Mouse (Mus musculus) mouse trophoblast stem cell (cell line): ENCODE measurements around the gene Cfap77.

ENCODE experiments used
- in situ Hi-C, 2 experiments: fragments of 300-500 bp; cut with MseI, MboI; formaldehyde crosslinking; loops; 2 replicates in 1 of 2; 3 replicates in 1 of 2; pipeline ENCODE4 v1.15.1; 2025

Cfap77 gene

DNA sequence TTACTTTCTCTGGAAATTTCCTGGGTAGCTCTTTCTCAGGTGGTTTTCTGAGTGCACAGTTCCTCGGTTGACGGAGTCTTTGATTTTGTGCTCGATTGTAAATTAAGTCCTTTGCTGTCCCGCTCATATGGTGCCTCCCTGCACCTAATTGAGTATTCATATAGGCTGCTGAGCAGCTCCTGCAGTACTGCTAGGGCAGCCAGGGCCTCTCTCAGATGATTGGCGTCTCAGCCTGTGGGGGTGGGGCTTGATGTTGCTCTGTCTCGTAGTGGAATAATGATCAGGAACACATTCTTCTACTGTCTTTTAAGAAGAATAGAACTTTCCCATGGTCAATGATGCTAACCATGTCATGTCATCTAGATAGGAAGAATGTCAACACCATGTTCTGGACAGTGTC is 109.5 kb downstream of the Cfap77 start:
- in situ Hi-C loops: no loop called here

DNA sequence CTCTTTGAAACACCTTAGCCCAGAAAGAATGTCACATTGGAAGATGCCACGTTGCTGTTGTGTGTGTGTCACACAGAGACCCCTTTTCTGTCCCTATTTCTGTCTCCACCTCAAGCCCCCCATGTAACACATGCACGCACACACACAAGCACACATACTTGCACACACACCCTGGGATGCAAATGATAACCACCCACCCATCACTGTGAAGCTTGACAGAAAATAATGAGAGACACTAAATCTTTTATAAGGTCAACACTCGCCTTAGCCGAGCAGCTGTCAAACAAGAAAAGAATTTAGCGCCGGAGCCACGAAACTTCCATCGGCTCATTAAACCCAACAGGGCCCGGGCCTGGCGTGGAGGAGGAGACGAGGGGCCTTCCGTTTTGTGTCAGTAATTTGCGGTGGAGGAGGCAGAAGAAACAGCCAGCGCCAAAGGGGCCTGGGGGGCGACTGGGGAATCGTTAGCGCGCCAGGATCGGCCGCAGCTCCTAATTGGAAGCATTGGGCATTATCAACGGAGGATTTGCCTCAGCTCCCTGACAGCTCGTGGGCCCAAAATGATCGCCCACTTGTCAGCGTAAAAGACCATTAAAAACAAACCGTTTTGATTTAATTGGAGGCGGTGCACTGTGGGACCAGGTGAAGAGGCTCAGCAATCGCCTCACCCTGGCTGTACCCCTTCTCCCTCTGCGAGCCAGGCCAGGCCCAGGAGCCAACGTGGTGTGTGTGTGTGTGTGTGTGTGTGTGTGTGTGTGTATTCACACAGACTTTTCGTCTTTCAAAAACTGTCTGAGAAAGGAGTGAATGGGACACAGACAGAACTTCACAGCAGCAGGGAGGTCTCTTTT is 111.0 kb downstream of the Cfap77 start:
- in situ Hi-C loops: no loop called here

DNA sequence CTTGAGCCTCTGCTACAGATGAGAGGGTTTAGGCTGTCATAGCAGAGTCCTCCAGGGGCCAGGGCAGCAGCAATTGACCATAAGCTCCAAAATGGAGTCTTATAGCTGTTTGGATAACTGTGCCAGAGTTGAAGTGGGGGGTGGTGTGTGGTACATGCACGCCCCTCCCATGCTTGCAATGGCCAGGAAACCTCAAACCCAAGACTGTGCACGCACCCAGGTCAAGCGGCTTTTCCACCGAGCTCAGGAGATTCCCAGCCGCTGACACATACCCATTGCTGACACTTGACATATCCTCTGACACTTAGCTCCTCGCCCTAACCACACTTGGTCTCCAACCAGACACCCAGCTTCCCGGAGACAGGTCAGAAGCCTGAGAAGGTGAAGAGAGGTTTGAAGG is 115.9 kb downstream of the Cfap77 start:
- in situ Hi-C loops: no loop called here

DNA sequence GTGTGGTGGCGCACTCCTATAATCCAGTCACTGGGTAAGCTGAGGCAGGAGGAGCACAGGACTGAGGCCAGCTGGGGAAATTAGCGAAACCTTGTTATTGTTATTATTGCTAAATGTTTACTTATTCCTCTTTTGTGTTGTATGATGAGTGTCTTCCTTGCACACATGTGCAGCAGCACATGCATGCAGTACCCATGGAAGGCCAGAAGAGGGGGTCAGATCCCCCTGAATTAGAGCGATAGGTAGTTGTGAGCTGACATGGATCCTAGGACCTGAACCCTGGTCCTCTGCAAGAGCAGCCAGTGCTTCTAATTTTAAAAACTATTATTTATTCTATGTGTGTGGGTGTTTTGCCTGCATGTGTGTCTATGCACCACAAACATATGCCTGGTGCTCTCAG is 124.3 kb downstream of the Cfap77 start:
- in situ Hi-C loops: no loop called here

DNA sequence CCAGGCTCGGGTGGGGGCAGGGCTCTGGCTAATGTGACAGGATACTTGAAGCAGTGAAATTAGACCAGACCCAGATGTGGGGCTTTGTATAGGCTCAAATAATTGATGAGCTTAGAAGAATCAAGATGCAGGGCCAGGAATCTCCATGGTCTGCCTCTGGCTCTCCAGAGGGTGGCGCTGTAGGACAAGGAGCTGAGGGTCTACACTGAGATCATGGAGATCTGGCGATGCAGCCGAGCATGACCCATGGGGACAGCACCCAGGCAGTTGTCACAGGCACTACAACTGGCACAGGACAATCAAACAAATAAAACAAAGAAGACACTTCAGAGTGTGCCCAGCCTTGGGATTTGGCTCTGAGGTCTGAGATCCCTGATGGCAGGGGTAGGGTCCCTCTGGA is 131.0 kb downstream of the Cfap77 start:
- in situ Hi-C loops: loop anchor here (5.0 to 10.0 kb wide), 2 partner anchors 51 to 128 kb away; no protein-coding TSS in a partner anchor

DNA sequence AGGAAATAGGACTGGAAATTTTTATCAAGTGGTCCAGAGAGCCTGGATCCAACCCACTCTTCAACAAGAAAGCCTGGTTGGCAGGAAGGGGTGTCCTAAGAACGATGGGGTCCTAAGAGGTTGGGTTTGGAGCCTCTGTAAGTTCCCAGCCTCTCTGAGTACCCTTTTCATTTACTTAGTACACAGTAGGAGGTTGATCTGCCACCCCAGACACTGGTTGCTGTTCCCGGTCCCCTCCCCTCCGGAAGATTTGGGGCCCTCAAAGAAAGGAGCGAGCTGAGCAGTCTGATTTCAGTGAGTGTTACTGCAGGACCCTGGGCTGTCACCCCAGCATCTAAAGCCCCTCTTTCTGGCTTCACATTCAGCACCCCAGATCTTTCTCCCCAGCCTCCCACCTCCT is 135.9 kb downstream of the Cfap77 start:
- in situ Hi-C loops: loop anchor here in 1 of 2 experiments (5.0 kb wide), 1 partner anchor 58 kb away; no protein-coding TSS in a partner anchor

DNA sequence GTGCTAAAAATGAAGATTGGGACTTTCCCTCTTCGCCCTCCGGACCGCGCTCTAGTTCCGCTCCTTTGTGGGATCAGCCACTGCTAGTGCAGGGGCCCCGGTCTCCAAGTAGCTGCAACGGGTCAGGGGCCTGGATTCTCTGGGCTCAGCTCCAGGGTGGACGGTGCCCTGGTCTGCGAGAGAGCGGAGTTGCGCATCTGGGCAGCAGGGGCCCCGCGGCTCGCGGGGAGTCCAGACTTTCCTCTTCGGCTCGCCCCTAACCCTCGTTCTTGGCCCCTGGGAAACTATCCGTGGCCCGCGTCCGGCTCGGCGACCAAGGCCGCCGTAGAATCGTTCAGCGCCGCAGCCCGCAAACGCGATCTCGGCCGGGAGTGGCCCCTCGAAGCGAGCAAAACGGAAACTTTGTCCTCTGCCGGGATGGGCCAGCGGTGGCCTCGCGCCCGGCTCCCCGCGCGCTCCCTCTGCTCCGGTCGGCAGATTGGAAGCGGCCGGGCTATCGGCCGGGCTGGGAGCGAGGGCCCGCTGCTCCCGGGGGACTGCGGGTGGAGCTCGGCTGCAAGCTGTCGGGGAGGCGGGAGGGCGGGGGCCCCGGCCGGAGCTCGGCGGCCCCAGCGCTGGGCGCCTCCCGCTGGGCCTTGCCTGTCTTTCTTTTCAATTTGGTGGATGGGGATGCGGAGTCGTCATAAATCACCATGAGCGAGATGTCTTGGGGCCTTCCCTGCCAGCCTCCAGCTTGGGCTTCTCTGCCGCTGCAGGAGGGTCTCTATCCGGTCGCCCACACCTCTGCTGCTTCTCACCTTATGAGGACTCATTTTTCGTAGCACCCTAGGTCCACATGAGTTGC is 137.1 kb downstream of the Cfap77 start:
- in situ Hi-C loops: loop anchor here in 1 of 2 experiments (5.0 kb wide), 1 partner anchor 60 kb away; no protein-coding TSS in a partner anchor

DNA sequence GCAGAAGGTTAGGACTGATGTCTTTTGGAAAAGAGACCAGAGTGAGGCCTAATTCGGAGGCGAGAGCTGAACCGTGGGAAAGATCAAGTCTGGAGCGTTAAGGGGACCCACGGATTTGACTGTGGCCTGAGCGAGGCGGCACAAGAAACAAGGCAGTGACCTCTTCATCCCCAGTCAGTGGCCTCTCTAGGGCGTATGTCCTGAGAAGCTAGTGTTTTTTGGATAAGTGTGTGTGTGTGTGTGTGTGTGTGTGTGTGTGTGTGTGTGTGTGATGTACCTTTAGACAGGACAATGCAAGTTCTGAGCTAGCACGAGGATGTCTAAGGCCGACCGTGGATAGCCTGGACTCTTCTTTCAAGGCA is 137.7 kb downstream of the Cfap77 start:
- in situ Hi-C loops: loop anchor here in 1 of 2 experiments (5.0 kb wide), 1 partner anchor 60 kb away; no protein-coding TSS in a partner anchor

DNA sequence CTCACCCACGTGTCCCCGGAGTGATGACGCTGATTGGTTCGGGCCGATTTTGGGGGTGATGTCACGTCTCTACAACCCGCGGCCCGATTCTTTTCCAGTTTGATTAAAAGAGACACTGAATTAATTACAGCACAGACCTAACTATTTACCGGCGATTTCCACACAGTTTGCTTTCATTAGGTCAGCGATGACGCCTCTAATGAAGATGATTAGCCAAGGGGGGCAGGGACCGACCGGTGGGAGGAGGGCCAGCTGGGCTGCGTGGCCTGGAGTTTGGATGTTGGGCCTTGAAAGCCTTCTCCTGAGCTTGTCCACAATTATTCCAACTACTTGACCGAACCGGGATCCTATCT is 138.4 kb downstream of the Cfap77 start, which contains the start of gene Barhl1:
Gene Barhl1, minus strand, starts transcription at position 156 of the 353 bp plus-strand sequence.
- in situ Hi-C loops: loop anchor here in 1 of 2 experiments (5.0 kb wide), 1 partner anchor 61 kb away; no protein-coding TSS in a partner anchor

DNA sequence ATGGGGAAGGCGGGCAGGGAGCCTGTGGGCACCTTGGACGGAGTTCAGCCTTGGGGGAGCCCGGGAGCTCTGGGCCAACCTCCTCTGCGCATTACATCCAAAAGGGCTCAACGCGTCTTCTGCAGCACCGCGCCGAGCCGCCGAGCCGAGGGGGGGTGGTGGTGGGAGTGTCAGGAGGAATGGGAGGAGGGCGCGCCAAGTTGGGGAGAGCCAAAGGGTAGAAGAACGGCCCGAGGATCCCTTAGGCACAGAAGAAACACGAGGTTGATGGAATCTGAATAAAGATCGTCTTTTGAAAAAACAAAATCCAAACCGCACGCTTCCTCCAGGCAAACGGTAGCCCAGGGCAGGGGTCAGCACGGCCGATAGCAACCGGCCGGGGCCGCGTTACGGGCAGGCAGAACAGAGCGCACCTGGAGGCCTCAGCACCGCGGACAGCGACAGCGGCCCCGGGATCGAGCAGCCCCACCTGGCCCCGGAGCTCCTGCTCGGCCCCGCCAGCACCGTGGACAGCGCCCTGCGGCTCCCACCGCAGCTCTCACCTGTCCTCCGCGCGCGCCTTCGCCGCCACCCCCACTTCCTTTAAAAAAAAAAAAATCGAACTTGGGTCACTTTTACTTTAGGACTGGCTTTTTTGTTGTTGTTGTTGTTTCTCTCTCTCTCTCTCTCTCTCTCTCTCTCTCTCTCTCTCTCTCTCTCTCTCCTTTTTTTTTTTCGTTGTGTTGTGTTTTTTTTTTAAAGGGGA is 138.9 kb downstream of the Cfap77 start:
- in situ Hi-C loops: loop anchor here in 1 of 2 experiments (5.0 kb wide), 1 partner anchor 61 kb away; no protein-coding TSS in a partner anchor

DNA sequence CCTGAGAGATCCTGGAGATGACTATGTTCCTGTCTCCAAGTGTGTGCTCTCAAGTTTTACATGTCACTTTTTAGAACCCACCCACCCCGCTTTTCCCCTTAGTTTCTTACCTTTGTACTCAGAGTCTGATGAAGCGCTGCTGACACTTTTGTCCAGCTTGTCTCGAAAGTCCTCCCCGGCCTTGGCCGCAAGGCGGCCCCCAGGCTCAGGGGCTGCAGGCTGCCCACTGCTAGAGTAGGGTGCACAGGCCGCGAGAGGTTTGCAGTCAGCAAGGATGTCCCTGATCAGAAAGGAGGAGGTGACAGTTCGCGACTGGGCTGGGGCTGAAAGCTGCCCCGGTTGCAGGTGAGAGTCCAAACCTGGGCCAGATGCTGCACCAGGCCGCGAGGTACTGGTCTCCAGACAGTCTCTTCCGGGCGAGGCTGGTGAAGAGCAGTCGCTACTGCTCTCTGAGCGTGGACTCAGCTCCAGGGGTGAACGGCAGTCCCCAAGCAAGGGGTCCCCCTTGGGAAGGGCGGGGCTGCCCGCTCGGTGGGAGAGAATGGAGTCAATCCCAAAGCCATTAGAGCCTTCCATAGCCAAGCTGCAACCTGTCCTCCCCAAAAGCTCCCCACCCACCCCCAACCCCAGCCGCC is 139.6 kb downstream of the Cfap77 start:
- in situ Hi-C loops: loop anchor here in 1 of 2 experiments (5.0 kb wide), 1 partner anchor 62 kb away; no protein-coding TSS in a partner anchor

DNA sequence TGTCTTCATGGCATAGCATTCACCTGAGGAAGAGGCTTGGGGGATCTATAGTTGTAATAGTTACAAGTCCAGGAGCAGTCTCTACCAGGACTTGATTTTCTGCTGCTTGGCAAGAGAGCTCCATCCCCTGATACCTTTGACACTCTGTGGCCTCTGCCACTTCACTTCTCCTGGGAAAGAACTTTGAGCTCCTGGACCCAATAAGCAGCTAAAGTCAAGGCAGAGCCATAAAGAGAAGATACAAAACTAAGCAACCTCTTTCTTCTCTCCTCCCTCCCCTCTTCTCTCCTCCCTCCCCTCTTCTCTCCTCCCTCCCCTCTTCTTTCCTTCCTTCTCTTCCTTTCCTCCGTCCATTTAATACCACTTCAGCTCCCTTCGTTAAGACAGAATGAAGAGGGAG is 140.7 kb downstream of the Cfap77 start:
- in situ Hi-C loops: no loop called here

DNA sequence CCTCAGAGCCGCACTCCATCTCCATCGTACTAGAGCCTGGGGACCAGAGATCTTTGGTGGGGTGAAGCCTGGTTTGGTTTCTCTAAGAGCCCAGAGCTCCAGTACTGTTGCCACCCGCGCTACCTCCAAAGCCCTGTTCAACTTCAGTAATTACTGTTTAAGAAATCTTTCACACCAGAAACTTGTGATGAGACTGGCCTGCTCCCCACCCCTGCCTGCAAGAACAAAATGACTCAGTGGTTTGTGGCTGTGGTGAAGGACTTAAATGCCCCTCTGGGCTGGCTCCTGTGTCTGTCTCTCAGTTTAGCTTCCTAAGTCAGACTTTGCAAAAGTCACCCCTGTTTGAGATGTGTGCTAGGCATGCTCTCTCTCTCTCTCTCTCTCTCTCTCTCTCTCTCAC is 141.9 kb downstream of the Cfap77 start:
- in situ Hi-C loops: no loop called here

DNA sequence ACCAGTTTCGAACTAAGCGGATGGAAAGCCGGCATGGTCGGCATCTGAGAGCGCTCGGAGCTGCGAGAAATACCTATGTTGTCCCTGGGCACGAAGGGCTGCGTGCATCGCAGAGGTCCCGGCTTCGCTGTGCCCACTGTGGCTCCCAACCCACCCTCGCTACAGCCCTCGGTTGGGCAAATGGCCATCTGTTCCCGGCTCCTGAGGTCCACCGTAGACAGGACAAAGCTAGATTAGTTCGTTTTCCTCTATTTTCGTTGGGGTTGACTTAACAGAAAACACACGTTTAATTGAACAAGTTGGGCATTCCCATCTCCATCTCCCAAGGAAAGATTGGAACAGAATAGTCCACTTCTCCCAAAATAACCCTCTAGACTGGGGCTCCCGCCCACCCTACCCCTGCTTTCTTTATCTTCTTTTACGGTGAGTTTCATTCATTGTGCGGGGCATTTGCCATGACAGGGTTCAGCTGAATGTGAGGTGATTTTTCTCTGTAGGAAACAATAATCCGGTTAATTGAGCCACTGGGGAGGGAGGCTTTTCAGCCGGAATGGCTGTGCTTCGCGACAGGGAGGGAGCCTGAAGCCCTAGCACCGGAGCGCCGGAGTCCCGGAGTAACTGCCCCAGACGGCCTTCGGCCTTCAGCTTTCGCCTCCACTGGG is 142.7 kb downstream of the Cfap77 start:
- in situ Hi-C loops: no loop called here

DNA sequence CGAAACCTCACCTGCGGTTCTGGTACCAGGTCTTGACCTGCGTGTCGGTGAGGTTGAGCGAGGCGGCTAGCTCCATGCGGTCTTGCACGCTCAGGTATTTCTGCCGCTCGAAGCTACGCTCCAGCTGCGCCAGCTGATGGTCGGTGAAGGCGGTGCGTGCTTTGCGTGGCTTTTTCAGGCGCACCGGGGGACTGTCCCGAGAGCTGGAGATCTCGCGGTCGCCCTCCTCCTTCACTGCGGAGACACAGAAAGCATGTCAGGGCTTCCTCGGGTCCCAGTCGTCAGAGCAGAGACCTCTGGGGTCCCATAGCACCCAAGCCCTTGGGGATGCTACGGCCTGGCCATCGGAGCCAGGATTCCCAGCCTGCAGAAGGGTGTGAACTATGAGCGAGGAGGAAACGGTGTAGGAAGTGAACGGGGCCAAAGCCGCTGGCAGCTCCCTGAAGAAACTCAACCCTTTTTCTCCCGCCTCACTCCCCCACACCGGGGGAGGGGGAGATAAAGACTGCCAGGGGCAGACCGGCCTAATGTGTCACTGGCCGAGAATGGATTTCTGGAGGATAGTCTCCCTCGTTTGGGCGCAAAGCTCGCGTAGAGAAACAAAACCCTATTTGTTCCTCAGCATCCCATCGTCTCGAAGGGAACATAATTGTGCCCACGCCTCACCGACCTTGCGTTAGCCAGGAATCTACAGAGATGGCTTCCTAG is 143.4 kb downstream of the Cfap77 start:
- in situ Hi-C loops: no loop called here

DNA sequence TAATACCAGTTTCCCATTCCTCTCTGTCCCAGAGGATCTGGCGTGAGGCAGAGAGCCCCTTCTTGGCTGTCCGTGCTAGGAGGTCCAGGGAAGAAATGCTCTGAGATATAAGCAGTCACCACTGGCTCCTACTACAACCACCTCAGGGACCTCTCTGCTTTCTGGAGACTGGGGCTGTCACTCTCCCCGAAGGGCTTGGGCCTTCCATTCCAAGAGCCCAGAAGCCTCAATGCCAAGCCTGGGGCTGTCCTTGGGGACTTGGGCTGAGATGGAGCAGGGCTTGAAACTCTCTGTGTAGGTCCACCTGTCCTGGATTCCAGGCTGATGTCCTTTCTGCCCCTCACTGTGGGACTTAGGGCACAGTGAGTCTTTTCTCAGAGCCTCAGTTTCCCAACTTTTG is 144.0 kb downstream of the Cfap77 start:
- in situ Hi-C loops: no loop called here

DNA sequence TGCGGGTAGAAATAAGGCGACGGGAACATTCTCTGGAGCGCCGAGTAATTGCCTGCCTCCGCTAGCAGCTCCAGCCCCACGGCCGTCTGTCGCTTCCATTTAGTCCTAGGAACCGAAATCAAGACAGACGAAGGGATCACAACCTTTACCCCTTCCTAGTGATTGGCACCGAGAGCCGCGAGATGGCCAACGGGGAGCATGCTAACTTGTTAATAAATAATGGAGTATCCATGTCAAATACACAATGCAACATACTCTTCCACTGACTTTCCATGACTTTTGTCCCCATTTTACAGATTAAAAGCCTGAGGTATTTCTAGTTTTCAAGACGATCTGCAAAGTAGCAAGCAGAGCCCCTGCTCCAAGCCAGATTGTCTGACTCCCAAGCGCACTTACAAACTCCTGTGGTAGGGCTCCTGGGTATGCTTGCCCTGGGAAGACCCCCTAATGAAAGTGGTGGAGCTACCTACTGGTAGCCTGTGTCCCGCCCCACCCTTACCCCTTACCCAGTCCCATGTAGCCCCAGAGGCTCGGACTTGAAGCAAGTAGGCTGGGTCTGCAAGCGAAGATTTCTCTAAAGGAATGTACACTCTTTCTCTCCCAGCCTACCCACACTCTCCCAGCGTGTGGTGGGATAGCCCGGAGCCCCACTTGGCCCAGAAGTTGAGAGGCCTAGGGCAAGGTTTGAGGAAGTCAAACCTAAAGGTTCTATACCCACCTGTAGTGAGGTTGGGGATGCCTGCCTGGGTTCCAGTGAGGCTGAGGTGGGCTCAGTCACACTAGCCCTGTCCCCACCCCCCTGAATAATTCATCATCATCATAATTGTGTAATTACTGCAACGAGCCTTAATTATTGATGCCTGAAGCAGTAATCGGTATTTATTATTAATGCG is 144.8 kb downstream of the Cfap77 start:
- in situ Hi-C loops: no loop called here

DNA sequence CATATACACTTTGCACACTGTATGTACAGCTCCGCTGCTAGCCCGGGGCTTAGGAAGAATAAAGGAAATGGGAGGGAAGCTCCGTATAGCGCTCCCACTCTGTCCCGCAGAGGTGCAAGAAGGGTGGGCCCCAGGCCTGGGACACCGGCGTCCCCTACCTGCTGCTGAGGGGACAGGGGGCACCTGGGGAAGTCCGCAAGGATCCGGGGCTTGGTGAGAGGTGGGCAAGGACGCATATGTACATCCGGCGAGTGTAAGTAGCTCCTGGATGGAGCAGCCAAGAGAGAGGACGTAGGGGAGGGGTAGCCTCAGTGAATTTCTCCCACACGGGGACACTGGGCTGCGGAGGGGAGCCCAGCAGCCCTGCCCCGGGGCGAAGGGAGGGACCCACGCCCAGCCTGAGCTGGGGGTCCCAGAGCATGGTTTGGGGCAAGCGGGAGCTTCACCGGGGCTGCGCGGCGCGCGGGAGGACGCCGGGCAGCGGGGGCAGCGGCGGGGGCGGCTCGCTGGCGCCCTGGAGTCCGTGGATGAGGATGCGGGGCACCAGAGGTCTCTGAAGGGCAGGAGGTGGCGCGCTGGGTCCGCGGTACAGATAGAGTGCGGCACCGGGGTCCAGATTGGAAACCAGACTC is 145.6 kb downstream of the Cfap77 start:
- in situ Hi-C loops: no loop called here
